In the genomic region with DNA sequence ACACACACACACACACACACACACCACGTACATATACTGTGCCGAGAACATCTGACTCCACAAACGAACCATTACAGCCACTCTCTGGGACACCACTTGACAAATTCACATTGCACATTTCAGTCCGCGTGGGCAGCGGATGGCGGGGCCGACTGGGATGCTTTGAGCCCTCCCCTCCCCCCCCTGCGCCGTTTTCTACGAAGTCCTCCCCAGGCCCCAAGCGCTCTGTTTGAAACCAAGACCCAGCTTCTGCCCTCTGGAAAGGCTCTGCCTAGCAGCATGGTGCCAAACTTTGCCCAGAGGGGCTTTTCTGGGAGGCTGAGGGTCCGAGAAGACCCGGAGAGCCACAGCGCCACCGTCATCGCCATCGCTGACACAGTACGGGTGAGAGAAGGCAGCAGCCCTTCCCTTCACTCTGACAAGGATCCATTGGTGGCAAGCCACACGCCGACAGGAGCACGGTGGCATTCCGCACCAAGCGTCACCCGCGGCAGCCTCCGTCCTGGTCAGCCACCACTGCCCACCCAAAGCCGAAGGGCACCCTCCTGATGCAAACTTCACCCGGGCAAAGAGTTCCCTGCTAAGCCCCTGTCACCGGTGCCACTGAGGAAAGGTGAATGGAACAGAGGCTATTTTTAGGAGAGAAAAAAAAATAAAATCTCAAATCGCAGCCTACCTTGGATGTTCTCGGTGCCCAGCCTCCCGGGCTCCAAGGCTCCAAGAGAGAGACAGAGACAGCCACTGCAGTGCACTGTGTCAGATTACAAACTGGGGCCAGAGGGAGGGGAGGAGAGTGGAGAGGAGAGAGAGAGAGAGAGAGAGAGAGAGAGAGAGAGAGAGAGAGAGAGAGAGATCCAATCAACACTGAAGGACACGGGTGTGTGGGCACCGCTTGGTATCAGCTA, we compare ENCODE assay signal across 8 mouse cellular contexts. TPM values are rescaled to one million over a fixed set of nuclear protein-coding genes. Genes with fewer than 3 reads are reported as not detected.
DNase-seq lines count a peak whose midpoint lies in the region; ATAC-seq lines count a peak whose summit lies in the region.

No protein-coding gene starts in this region.

- H3K36me3 ChIP-seq in heart, embryonic 14.5 days (ENCODE audit: control insufficient read depth, insufficient read depth, low read length), result no peaks in the 10 kb centered on the region
- H3K36me3 ChIP-seq in intestine, embryonic 14.5 days (ENCODE audit: control insufficient read depth, insufficient read depth, low read length), result no peaks in the 10 kb centered on the region
- no peaks in the 10 kb centered on the region for H3K36me3 ChIP-seq in midbrain, embryonic 12.5 days

- peak overlapping the region; percentile 67 for H3K4me2 ChIP-seq in heart, embryonic 14.5 days (ENCODE audit: low read length)
- peak overlapping the region; percentile 55 for H3K4me2 ChIP-seq in intestine, embryonic 14.5 days (ENCODE audit: low read length)
- peak overlapping the region; percentile 89 for H3K4me2 ChIP-seq in midbrain, embryonic 12.5 days (replicated peaks)

- H3K9me3 ChIP-seq in heart, embryonic 14.5 days (ENCODE audit: control insufficient read depth, low read length), result 0 out of 2 replicates have a peak, but pooled peaks cover 2% of the 10 kb centered on the region
- 0 out of 2 replicates have a peak, but pooled peaks cover 2% of the 10 kb centered on the region for H3K9me3 ChIP-seq in intestine, embryonic 14.5 days (ENCODE audit: control insufficient read depth, low read length)
- H3K9me3 ChIP-seq in midbrain, embryonic 12.5 days, result peaks cover 6% of the 10 kb centered on the region; the same call in 1 of the 2 replicates

- 0 out of 4 replicates have a peak, but pooled peaks cover 0 to 4% of the 10 kb centered on the region in 2 experiments for H3K4me1 ChIP-seq in heart, embryonic 14.5 days (ENCODE audit: control insufficient read depth in 2 of 2, insufficient read depth in 2 of 2, low read length in 2 of 2)
- H3K4me1 ChIP-seq in intestine, embryonic 14.5 days (replicated peaks; ENCODE audit: control insufficient read depth, insufficient read depth, low read length), result no peaks in the 10 kb centered on the region; the same call in 1 of the 2 replicates
- peaks cover 21% of the 10 kb centered on the region for H3K4me1 ChIP-seq in midbrain, embryonic 12.5 days

- no peak for DNase-seq in heart, postnatal 4 days
- peak; percentile 57 for DNase-seq in embryo, embryonic 10.5 days (ENCODE audit: low spot score)
- no peak for DNase-seq in intestine, embryonic 14.5 days (ENCODE audit: low spot score)
- no peak for DNase-seq in spleen, postnatal 14 days (ENCODE audit: low spot score in 2 of 2)
- DNase-seq in lung, postnatal 36 days, result no peak

- peaks cover 7% of the 10 kb centered on the region for H3K27me3 ChIP-seq in heart, embryonic 14.5 days (ENCODE audit: control insufficient read depth, insufficient read depth, low read length)
- H3K27me3 ChIP-seq in intestine, embryonic 14.5 days (replicated peaks; ENCODE audit: control insufficient read depth, insufficient read depth, low read length), result peaks cover 12% of the 10 kb centered on the region
- peaks cover 20% of the 10 kb centered on the region for H3K27me3 ChIP-seq in midbrain, embryonic 12.5 days

- peak overlapping the region; percentile 33 to 34 for H3K4me3 ChIP-seq in heart, embryonic 14.5 days (ENCODE audit: control insufficient read depth in 1 of 2, insufficient read depth in 1 of 2, low read depth in 1 of 2, low read length in 2 of 2)
- H3K4me3 ChIP-seq in intestine, embryonic 14.5 days (ENCODE audit: low read depth, low read length), result peak overlapping the region; percentile 35
- H3K4me3 ChIP-seq in midbrain, embryonic 12.5 days, result peak overlapping the region; percentile 56

- peak overlapping the region; percentile 48; the same call in 1 of the 2 replicates for H3K9ac ChIP-seq in heart, embryonic 14.5 days (ENCODE audit: low read length)
- no peak overlapping the region for H3K9ac ChIP-seq in intestine, embryonic 14.5 days (ENCODE audit: low read length)
- H3K9ac ChIP-seq in midbrain, embryonic 12.5 days (replicated peaks), result peak overlapping the region; percentile 65

- 1% methylated on average over 35 of the region's 35 CpGs for WGBS in heart, embryonic 14.5 days
- 2% methylated on average over 35 of the region's 35 CpGs for WGBS in intestine, embryonic 14.5 days
- WGBS in midbrain, embryonic 12.5 days, result under 1% methylated on average over 33 of the region's 35 CpGs

- H3K27ac ChIP-seq in heart, embryonic 14.5 days (replicated peaks in 1 of 2; ENCODE audit: control insufficient read depth in 1 of 2, insufficient read depth in 1 of 2, low read depth in 2 of 2, low read length in 2 of 2), result no peak overlapping the region
- no peak overlapping the region for H3K27ac ChIP-seq in intestine, embryonic 14.5 days (ENCODE audit: low read depth)
- H3K27ac ChIP-seq in midbrain, embryonic 12.5 days (replicated peaks), result peak overlapping the region; percentile 70

- no peak for ATAC-seq in heart, embryonic 14.5 days (ENCODE audit: insufficient number of reproducible peaks, insufficient read depth, low FRiP score, low read depth)
- ATAC-seq in intestine, embryonic 14.5 days (replicated peaks; ENCODE audit: low FRiP score, low TSS enrichment, low read depth), result no peak
- peak; percentile 71 for ATAC-seq in midbrain, embryonic 12.5 days (ENCODE audit: low FRiP score, low read depth)
- ATAC-seq in erythroid progenitor cell, adult 5-6 weeks (replicated peaks; ENCODE audit: low FRiP score, poor library complexity, severe bottlenecking), result no peak

RNA-seq across cellular contexts. Expression of a gene that starts 0.7 kb away (rescaled TPM):
- 0.54 and 0.63 TPM in 2 replicates for polyA plus RNA-seq in heart, embryonic 14.5 days (2014; fragmentation: Nextera tagmentation; extraction: Ambion mirVana)
- under 1 TPM; 0.05 to 0.25 TPM for total RNA-seq in heart, postnatal 4 days (2021)
- polyA plus RNA-seq in intestine, embryonic 14.5 days (2014; fragmentation: Nextera tagmentation; extraction: Ambion mirVana), result 0.51 and 0.72 TPM in 2 replicates
- 1.9 and 2.5 TPM in 2 replicates for polyA plus RNA-seq in midbrain, embryonic 12.5 days (2016; fragmentation: Nextera tagmentation; extraction: Ambion mirVana)
- 1.3 TPM in 1 of 2 replicates, not detected in the other for total RNA-seq in erythroid progenitor cell, adult 5-6 weeks (2015; ENCODE audit: low replicate concordance)
- not detected in 2 replicates for total RNA-seq in erythroid progenitor cell, adult 5-6 weeks (2017; ENCODE audit: low replicate concordance)

RNA-seq across cellular contexts. Expression of a gene that starts 55.8 kb away (rescaled TPM):
- 21.3 and 21.4 TPM in 2 replicates for polyA plus RNA-seq in heart, embryonic 14.5 days (2014; fragmentation: Nextera tagmentation; extraction: Ambion mirVana)
- 10 to 100 TPM; 20.4 to 21.6 TPM for total RNA-seq in heart, postnatal 4 days (2021)
- 25.9 and 28.3 TPM in 2 replicates for polyA plus RNA-seq in intestine, embryonic 14.5 days (2014; fragmentation: Nextera tagmentation; extraction: Ambion mirVana)
- 25.5 and 26.0 TPM in 2 replicates for polyA plus RNA-seq in midbrain, embryonic 12.5 days (2016; fragmentation: Nextera tagmentation; extraction: Ambion mirVana)
- 224 and 258 TPM in 2 replicates for total RNA-seq in erythroid progenitor cell, adult 5-6 weeks (2015; ENCODE audit: low replicate concordance)
- total RNA-seq in erythroid progenitor cell, adult 5-6 weeks (2017; ENCODE audit: low replicate concordance), result 312 and 368 TPM in 2 replicates
